Mouse (Mus musculus): ENCODE measurements around the gene Ddx31.

- TF ChIP-seq POLR2A (IDR thresholded peaks at IDR 0.05; ENCODE audit: insufficient read depth, low read length) (no peak), CTCF (IDR thresholded peaks at IDR 0.05; ENCODE audit: low read depth, low read length) (no peak), EP300 (IDR thresholded peaks at IDR 0.05; ENCODE audit: insufficient read depth, low read depth, low read length) (no peak)
These were observed 106.1 kb downstream of the Ddx31 start for GRCm38 (mm10) chr2:28946312-28946711.

All from ES-Bruce4 (cell line).